Mouse (Mus musculus) ovary, postnatal 14 days (tissue): Measurements from ENCODE around the gene Map4k1.

Experiments
- DNase-seq: peaks from one replicate; pipeline ENCODE4 v3.0.0; 2022; ENCODE audit warnings: low spot score

Gene Map4k1

DNA sequence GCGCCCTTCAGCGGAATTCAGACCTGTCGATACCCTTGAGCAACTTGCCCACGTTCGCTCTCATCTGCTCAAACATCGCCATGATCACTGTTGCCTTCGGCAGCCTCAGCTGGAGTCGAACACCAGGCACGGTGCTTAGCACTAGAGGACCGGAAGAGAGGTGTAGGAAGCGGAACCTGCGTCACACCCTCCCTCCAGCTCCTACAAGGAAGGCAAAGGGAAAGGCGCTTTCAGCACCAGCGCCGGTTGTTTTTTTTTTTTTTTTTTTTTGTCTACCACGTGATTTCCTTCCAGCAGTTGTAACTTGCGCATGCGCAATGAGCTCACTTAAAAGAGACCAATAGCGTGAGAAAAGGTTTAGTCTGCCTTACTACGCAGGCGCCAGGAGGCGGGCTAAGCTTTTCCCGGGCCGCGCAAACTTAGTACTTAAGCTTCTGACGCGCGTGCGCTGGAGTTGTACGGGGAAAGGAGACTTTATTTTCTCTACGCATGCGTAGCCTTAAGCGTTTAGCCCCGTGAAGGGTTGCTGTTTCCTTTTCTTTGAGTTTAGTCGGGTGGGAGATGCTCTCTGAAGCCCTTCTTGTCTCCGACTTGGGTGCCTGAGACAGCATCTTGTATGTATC, at the start of gene Map4k1, which contains the start of gene Eif3k:
TSS of gene Map4k1 (plus strand) at position 400 of the 623 bp plus-strand sequence.
TSS of gene Eif3k (minus strand) at position 214 of the 623 bp plus-strand sequence.
- peak; percentile 85 for DNase-seq

DNA sequence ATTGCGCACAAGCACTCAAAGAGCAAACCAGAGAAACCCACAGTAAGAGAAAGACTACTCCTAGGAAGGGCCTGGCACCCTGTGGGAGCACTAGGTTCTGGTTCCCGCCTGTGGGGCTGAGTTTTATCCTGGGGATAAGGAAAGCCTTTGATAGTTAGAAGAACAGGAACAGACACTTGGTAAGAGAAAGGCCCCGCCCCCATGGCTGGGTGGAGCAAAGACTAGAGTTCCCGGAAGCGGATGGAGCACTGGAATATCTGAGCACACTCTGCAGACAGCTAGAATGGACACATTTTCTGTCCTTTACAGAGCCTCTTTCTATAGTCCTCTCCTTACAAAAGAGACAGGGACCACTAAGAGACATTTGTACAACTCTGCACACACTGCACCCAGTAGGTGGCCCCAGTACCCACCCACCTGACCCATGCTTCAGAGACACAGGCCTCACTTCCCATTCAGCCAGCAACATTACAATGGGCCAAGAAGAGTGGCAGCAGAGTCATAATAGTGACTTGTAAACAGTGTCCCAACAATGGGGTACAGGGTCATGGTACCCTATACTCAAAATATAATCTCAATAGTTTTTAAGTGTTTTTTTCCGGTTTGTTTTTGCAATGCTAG, 49.3 kb upstream of the Map4k1 start:
- DNase-seq = no peak

DNA sequence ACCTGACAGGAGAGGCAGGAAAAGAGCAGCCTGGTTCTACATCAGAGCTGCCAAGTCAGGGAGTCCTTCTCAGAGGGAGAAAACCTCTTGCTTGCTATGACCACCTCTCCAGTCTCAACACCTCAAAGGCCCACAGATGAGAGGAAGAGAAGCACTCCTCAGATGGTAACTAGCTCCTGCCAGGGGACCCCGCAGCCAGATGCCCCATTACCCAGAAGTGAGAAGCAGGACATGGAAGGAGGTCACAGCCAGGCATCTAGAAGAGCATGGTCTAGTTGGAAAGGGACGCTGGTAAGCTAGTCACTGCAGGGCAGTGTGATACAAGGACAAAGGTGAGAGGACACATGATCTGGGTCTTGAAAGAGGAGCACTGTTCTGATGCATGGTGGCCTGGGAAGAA, 48.0 kb upstream of the Map4k1 start:
- DNase-seq = no peak

DNA sequence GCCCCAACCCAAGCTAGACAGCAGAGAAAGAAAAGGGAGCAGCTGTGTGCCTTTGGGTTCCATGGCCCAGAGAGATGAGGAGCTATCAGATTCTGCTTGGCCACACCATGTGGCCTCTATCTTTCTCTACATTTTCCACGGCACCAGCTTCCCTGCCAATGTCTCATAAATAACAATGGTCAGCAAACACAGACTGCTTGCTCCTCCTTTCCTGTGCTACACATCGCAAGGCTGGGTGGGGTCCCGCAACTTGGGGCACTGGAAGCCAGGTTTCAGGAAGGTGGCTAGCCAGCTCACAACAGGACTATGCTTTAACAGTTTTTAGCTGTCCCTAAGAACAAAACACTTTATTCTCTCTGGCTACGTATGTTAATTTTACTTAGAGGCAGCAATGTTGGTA, 45.1 kb upstream of the Map4k1 start:
- no peak for DNase-seq

DNA sequence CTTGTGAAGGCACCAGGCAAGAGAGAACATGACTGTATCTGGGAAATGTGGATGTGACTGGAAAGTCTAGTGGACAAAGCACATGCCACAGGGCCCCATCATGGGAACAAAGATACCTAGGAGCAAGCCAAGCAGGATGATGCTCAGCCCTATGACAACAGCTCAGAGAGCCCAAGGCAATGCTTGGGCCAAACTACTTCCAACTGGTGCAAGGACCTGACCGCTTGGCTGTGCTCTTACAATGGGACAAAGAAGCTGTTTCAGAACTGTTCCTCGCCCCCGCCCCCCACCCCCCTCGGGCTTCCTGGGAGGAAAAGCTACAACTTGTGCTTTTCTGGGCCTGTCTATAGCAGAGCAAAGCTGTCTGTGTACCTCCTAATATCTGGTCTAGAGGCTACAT, 43.2 kb upstream of the Map4k1 start:
- DNase-seq = no peak

DNA sequence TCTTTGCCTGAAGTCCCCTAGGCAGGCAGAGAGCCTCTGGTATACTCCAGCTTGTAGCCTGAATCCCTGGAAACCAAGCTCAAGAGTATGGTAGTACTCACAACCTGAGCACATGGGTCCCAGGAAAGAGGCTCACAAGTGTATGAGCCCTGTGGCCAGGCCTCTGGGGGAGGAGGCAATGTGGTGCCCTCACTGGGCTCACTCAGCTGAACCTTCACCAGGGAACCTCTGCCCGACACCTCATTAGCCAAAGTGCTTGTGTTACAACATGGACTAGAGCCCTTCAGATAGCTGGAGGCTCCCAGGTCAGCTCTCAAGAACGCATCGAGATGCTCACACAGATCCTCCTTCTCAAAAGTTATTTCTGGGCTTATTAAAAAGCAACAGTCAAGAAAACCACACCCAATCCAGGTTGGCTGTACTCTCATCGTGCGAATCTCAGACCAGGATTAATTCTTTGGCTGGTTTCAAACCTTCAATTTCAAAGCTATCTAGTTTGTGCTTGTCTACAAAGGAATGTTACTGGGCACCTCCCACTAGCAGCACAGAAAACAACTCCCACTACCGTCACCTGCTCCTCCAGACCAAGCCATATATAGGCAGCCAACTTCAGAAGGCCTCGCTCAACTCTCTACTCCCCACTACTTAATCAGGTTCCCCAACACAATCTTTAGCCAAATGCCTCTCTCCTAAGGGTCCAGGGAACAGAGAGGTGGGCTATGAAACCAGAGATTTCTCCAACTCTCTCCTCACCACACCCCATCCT, 42.2 kb upstream of the Map4k1 start:
- no peak for DNase-seq

DNA sequence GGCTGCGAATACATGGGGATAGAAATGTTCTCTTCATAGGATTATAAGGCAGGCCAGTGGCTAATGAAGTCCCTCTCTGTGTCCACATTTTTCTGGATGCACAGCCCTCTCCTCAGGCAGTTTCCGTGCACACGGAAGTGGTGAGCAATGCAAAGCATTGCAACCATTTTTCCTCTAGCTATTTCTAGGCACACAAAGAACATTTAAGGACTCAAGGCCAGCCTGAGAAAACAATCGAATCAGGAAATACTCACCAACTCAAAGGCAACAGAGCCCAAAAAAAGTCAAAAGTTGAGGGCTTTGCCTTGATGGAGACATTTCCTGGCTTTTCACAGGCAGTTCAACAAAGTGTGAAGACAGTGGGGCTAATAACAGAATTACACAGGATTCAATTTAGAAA, 40.7 kb upstream of the Map4k1 start:
- no peak for DNase-seq

DNA sequence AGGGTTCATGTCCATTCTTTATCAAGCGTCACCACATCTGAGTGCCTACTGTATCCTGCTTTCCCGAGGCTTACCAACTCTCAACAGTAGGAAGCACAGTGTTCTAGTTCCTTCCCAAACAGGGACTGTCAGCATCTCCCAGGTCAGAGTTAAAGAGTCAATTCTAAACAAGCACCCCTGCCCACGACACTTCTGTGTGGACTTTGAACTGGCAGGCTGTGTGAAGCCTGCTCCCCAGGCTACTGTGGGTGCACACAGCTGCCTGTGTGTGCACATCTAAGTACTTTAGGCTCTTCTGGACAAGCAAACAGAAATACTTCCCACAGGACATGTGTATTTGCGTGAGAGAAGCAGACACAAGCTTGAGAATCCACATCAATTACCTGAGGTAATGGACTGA, 40.3 kb upstream of the Map4k1 start:
- no peak for DNase-seq

DNA sequence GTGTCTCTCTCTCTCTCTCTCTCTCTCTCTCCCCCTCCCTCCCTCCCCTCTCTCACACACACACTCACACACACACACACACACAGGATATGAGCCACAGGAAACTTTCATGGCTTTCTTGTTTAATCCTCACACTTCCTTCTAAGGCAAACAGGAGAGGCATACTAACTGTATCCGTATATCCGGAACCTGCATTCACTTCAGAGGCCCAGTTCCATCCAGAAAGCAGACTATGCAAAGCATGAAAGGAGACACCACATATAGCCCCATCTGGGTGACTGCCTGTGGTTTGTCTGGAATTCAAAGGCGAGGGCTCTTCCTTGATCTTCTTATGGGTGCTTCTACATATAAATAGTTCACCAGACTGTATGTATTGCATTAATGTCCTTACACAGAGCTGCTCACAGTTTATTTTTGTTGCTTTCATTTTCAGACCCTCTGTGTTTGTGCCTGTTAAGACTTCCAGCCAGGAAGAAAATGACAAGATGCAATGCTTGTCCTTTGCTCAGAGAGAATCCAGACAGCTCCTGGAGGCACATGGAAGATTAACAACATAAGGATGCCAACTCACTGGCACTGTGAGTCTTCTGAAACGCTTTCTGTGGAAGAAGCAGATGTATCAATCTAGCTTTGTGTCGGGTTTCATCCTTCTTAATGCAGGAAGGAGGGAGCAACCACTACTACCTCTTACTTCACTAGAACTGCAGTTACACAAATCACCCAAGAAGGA, 38.2 kb upstream of the Map4k1 start:
- no peak for DNase-seq

DNA sequence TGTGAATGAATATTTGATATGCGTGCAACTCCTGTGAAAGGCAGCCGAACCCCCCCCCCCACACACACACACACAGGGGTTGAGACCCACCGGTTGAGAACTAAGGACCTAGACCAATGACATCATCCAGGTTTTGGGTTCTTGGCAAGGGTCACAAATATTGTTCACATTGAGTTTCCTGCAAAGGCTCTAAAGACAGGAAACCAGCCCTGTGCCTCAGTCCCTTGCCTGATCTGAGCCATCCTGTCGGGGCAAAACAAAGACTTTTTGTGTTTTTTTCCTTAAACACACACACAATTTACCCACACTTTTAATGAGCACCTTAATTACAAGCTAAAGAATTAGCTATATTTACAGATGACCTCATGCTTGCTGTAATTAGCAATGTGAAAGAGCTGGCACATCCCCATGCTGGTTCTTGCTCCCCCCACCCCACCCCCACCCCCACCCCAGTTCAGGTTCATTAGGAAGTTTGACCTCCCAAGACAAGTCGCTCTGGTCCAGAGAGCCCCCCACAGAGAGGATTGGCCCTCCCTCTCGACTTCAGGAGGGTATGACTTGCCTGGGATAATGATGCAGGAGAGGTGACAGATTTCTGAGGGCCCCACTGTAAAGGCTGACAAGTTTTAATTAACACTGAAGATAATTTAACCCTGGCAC, 37.0 kb upstream of the Map4k1 start:
- no peak for DNase-seq

GRCm38 (mm10) chr7:28945416-28946270, 36.2 kb upstream of the Map4k1 start:
- DNase-seq = no peak

GRCm38 (mm10) chr7:28946271-28946610, 35.6 kb upstream of the Map4k1 start:
- no peak for DNase-seq

DNA sequence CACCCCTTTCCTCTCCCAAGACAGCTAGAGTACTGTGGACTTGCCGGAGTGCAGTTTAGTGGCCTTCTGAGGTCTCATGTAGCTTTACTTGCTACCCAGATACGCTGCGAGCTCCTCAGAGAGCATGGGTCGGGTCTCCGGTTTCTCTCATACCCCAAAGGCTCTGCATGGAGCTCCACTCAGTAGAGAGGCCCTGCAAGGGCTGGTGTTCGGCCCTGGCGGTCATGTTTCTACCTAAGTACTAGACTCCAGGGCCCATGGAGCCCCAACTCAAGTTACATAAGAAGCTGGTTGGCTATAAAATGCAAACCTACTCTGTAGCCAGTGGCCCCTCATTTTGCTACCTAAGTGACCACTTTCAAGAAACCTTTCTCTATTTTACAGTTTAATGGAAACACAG, 33.1 kb upstream of the Map4k1 start:
- no peak for DNase-seq

DNA sequence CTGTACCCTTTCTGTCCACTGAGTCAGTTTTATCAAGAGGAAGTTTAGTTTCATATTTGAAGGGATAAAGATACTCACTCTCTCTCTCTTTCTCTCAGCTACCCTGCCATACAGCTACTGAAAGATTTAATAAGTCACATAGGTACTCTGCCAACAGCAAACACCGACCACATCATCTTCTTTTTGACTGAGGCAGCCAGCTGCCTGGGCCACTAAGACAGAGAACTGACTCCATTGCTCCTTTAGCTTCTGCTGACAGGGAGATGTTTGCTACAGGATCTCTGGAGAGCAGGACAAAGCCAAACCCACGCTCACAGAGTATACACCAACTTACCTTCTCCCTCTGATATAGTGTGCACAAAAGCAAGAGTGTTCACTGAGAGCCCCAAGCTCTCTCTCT, 32.6 kb upstream of the Map4k1 start:
- no peak for DNase-seq

DNA sequence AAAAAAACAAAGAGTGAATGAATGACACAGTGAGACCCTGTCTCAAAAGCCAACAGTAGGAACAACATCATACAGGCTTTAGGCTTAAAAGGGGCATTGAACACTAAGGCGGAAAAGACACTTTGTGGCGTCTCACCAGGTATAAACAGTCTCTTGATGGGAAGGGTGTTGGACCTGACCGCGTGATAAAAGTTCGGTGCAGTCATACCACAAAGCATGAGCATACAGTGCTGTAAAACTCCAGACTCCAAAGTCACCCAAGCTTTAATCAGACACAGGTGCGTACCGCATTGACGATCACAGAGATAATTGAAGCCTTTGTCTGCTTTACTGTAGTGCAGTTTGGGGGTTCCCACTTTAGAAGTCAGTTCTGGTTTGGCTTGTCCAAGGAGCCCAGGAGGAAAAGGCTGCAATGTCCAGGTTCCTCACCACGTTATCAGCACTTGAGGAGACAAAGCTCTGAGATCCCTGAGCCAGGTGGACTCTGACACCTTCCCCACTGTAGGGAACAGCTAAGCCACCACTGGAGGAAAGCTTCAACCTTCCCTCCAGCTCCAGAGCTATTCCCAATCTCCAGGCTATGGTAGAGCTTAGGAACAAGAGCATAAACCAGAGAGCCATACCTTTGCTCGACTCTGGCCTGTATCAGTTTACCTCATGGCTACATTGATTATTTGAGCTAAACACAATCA, 31.4 kb upstream of the Map4k1 start:
- DNase-seq = no peak

DNA sequence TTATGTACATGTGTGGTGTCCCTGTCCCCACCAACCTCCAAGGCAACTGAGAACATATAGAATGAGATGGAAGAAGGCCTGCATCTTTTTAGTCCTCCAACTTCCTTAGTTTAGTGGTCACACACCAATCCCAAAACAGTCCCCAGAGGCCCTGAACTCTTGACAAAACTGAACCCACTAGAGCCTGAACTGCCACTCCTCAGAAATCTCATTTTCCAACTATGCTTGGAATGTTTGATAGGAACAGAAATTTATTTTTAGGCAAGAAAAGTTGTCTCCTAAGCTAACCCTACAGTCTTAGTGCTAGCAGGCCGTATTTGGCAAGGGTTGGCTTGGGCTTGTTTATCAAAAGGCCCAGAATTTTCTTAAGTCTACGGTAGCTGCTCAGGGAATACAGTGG, 30.1 kb upstream of the Map4k1 start:
- no peak for DNase-seq

GRCm38 (mm10) chr7:28952786-28953185, 29.1 kb upstream of the Map4k1 start:
- no peak for DNase-seq

DNA sequence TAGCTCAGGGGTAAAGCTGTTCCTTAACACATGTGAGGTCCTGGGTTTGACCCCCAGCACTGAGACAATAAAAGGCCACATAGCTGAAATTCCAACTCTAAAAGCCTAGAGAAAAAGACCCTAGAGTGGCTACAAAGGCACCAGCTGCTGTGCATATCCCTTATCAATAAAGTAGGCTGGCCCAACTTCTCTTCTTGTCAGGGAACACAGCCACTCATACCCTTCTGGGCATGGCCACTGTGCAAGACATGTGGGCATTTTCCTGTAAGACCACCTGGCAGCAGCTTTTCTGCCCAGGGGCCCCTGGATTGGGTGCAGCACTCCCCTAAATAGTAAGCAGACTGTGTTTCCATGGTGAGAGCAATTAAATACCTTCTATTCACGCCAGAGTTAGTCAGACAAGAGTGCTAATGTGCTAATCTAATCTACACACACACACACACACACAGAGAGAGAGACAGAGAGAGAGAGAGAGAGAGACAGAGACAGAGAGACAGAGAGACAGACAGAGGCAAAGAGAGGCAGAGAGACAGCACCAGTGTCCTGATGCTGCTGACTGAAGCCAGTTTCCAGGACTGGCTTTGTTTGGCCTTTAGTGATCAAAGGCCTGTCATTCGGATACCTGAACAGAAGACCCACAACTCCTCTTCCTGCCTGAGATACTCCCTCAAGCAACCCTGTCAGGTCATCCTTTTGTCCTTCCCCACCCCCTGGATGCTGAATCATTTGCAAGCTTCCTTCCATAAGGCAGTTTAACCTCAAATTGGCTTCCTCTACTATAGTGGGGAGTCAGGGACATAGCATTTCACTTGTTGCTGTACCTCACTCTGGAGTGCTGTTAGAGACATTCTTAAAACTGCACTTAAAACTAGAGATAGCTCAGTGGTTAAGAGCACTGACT, 28.1 kb upstream of the Map4k1 start:
- no peak for DNase-seq

GRCm38 (mm10) chr7:28954773-28955172, 27.1 kb upstream of the Map4k1 start:
- DNase-seq = no peak
